Mouse (Mus musculus): ENCODE results near the gene Egfl6. TPM values are rescaled to one million over a fixed set of nuclear protein-coding genes. Genes with fewer than 3 reads are reported as not detected.

Gene Egfl6
- polyA plus RNA-seq, 1 experiment from 2014 or later: 9.2 TPM

Other genes starting within 250 kb of the Egfl6 start
- gene Trappc2, start 145.1 kb downstream of the Egfl6 start, polyA plus RNA-seq (2016; fragmentation: Nextera tagmentation; extraction: Ambion mirVana): 56.5 and 56.8 TPM in 2 replicates
- 8.4 and 9.2 TPM in 2 replicates for gene Ofd1, start 145.0 kb downstream of the Egfl6 start, polyA plus RNA-seq (2016; fragmentation: Nextera tagmentation; extraction: Ambion mirVana)
- 44.7 and 48.7 TPM in 2 replicates for gene Rab9, start 105.9 kb downstream of the Egfl6 start, polyA plus RNA-seq (2016; fragmentation: Nextera tagmentation; extraction: Ambion mirVana)
- 14.7 and 15.5 TPM in 2 replicates for gene Tceanc, start 67.2 kb downstream of the Egfl6 start, polyA plus RNA-seq (2016; fragmentation: Nextera tagmentation; extraction: Ambion mirVana)